Mouse (Mus musculus) right cerebral cortex, postnatal 36 days (tissue): Measurements from ENCODE around the gene Gm39115.

ENCODE experiments used
- DNase-seq, 2 experiments: peaks; one replicate each; pipeline ENCODE4 v3.0.0; 2022; ENCODE audit warnings: low spot score in 2 of 2, mixed read lengths in 1 of 2

Gm39115 gene

GRCm38 (mm10) chr7:142095183-142095931 is 40.5 kb downstream of the Gm39115 start, which contains the start of gene Dusp8:
Gene Dusp8, minus strand, starts transcription at chr7:142095843.
- DNase-seq: peak; percentile 91 to 94

GRCm38 (mm10) chr7:142094301-142095143 is 41.3 kb downstream of the Gm39115 start:
- peak; percentile 70 to 74 for DNase-seq

DNA sequence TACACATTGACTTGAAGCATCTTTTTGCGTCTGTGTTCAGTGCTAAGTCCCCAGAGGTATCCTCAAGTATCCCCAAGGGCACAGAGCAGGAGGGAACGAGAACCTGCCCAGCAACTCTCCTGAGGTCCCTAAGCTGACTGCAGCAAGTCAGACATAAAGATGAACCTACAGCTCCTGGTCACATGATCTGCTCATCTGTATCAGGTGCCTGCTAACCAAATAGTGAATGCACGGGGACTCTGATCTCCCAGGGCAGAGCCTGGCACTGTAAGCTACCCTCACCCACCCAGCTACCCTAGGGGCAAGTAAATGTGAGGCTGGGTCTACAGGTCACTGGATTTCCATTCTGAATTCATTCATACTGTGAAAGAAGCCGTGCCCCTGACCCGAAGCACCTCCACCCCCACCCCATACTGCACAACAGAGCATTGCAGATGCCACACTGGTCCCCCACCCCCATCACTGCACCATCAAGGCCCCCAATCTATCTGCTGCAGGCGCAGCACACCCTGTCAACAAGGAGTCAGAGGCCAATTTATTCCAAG is 42.1 kb downstream of the Gm39115 start:
- no peak for DNase-seq

DNA sequence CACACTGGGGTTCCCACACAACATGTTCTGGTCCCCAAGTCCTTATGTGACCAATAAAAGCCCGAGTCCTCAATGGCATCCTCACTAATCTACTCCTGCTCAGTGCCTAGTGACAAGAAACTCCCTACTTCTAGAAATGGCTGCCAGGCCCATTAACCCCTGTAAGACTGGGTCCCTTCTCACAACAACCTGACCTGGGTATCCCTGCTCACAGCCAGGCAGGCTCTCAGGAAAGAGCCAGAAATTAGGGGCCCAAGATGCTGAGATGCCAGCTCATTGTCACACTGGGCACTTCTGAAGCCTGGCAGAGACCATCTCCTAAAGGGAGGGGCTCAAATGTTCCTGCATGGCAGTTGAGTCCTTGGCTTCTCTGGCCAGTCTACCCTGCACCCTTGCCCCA is 42.8 kb downstream of the Gm39115 start:
- no peak for DNase-seq

GRCm38 (mm10) chr7:142091848-142092247 is 44.0 kb downstream of the Gm39115 start:
- DNase-seq: peak in 1 of 2 experiments; percentile 60

GRCm38 (mm10) chr7:142089648-142090447 is 46.0 kb downstream of the Gm39115 start:
- DNase-seq: no peak

- DNase-seq: no peak
Observed at GRCm38 (mm10) chr7:142088886-142089285, 46.9 kb downstream of the Gm39115 start.

DNA sequence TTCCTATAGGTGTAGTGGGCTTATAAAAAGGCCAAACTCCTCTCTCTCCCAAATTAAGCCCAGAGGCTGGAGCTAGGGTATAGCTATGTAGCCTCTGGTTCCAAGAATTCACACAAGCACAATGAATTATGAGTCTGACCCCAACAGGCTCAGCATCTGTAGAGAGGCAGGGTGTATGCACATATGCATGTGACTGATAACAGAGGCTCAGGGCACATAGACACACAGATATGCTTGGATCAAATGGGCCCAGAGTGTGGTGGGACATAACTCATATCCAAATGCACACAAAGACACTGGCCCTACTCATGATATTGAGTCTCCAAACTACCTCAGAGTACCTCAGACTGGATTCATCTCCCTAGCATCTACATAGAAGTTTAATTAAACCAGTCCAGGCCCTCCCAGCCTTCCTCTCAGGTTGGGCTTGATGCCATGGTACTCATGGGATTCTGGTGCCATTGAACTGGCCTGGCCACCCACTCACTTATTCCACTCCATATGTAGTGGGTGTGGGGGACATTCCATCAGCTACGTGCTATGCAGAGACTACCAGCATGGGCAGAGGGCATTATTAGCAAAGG is 48.7 kb downstream of the Gm39115 start:
- DNase-seq: no peak

DNA sequence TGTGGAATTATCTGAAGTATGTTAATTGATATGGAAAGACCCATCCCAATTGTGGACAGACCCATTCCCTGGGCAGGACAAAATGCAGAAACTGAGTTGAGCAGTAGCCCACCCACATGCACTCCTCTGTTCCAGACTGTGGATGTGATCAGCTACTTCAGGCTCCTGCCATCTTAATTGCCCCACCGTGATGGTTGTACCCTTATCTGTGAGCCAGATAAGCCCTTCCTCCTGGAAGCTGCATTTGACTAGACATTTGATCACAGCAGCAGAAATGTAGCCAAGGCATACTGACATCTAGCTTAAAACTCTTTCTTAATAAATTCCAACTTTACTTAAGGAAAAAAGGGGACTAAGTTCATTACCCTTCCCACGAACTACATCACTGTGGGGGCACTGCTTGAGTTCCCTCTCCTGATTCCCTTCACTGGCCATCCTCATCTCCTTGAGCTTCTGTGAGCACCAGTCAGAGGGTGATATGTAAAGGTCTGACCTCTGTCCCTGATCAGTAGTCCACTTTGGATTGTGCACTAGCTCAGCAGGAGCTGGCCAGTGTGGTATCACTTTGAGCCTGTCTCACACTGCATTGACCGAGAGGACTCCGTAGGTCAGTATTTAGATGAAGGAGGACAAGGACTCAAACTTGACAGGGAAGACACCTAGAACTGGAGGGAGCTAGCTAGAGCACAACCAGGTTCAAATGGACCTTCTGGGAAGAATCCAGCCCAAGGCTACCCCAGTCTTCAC is 49.5 kb downstream of the Gm39115 start:
- DNase-seq: no peak
